Mouse (Mus musculus) lung, postnatal 0 days (tissue): ENCODE results near the gene Ccdc181. TPM values are rescaled to one million over a fixed set of nuclear protein-coding genes. Genes with fewer than 3 reads are reported as not detected.

Experiments used
- ATAC-seq: fragments of 200-750 bp; cut with Nextera tagmentation; 2 replicates; pipeline ENCODE4 v1.8.0; 2017; ENCODE audit warnings: moderate library complexity
- DNase-seq: peaks from one replicate; pipeline ENCODE4 v3.0.0-alpha.2; 2016; ENCODE audit warnings: low spot score
- H3K27ac ChIP-seq: fragments of 300-500 bp; sonication (generic); 2 replicates; pipeline ENCODE4 v1.5.1; 2014; ENCODE audit warnings: antibody characterized with exemption, mild to moderate bottlenecking, low read length, mixed read lengths
- H3K27me3 ChIP-seq: fragments of 300-500 bp; sonication (generic); replicated peaks from 2 replicates; pipeline ENCODE4 v1.6.1; 2014; ENCODE audit warnings: low read length, mixed read lengths; ENCODE audit not compliant: insufficient read depth
- H3K36me3 ChIP-seq: fragments of 300-500 bp; sonication (generic); 2 replicates; pipeline ENCODE4 v1.6.1; 2014; ENCODE audit warnings: low read length, mixed read lengths; ENCODE audit not compliant: insufficient read depth
- H3K4me1 ChIP-seq: fragments of 300-500 bp; sonication (generic); 2 replicates; pipeline ENCODE4 v1.6.1; 2014; ENCODE audit warnings: antibody characterized with exemption, low read depth, low read length, mixed read lengths; ENCODE audit not compliant: insufficient read depth
- H3K4me2 ChIP-seq: fragments of 300-500 bp; sonication (generic); replicated peaks from 2 replicates; pipeline ENCODE4 v1.6.1; 2014; ENCODE audit warnings: low read depth, mild to moderate bottlenecking, low read length, moderate library complexity, mixed read lengths
- H3K4me3 ChIP-seq: fragments of 300-500 bp; sonication (generic); 2 replicates; pipeline ENCODE4 v1.5.1; 2014; ENCODE audit warnings: low read depth, low read length
- H3K9ac ChIP-seq: fragments of 300-500 bp; sonication (generic); replicated peaks from 2 replicates; pipeline ENCODE4 v1.6.1; 2014; ENCODE audit warnings: low read depth, mild to moderate bottlenecking
- H3K9me3 ChIP-seq: fragments of 300-500 bp; sonication (generic); 2 replicates; pipeline ENCODE4 v1.6.1; 2016; ENCODE audit warnings: low read length, mixed read lengths
- CTCF ChIP-seq: IDR thresholded peaks from 2 replicates; pipeline ENCODE4 v1.5.1; 2016; ENCODE audit warnings: antibody characterized with exemption, mild to moderate bottlenecking
- EP300 ChIP-seq: IDR thresholded peaks from 2 replicates; pipeline ENCODE4 v1.6.1; 2016; ENCODE audit warnings: antibody characterized with exemption, mild to moderate bottlenecking, control low read depth
- WGBS: fragments of 180-500 bp; shearing (Covaris S2); extraction: QIAGEN DNeasy Blood & Tissue Kit; methylation state at CpG from one replicate; pipeline ENCODE4 v1.1.7; 2014; 5-methylcytosine and 5-hydroxymethylcytosine counted together
- polyA plus RNA-seq: library from polyadenylated mRNA; unstranded; fragments of >200 nt; fragmentation: Nextera tagmentation; extraction: Ambion mirVana; gene quantifications from 2 replicates; pipeline ENCODE4 v1.2.1, GENCODE M21; 2015

The Ccdc181 gene
- polyA plus RNA-seq, 1 experiment from 2014 or later = 14.4 TPM

GRCm38 (mm10) chr1:164242809-164243208 lies 32.6 kb upstream of the Ccdc181 start:
- Histone ChIP-seq H3K9me3 (no peaks in the 10 kb centered on the region), H3K36me3 (no peaks in the 10 kb centered on the region), H3K4me3 (no peak overlapping the region), H3K9ac (no peak overlapping the region), H3K4me1 (no peaks in the 10 kb centered on the region), H3K27me3 (no peaks in the 10 kb centered on the region), H3K4me2 (no peak overlapping the region), H3K27ac (no peak overlapping the region)
- ATAC-seq (no peak), DNase-seq (no peak)
- WGBS = 55% methylated on average over 8 of the region's 8 CpGs
- TF ChIP-seq EP300 (no peak), CTCF (no peak)

- TF ChIP-seq CTCF (no peak), EP300 (no peak)
- DNase-seq = no peak
- no peaks in the 10 kb centered on the region for H3K9me3 ChIP-seq
- peak overlapping the region; percentile 90 for H3K27ac ChIP-seq
- ATAC-seq = no peak
- H3K4me1 ChIP-seq = peaks cover 14% of the 10 kb centered on the region; the same call in 1 of the 2 replicates
- no peaks in the 10 kb centered on the region for H3K36me3 ChIP-seq
- peak overlapping the region; percentile 91; the same call in 1 of the 2 replicates for H3K4me2 ChIP-seq
- 0 out of 2 replicates have a peak overlapping the region, but pooled peaks have one; percentile 50 for H3K9ac ChIP-seq
- no peaks in the 10 kb centered on the region for H3K27me3 ChIP-seq
- no peak overlapping the region for H3K4me3 ChIP-seq
- WGBS = 41% methylated on average over 8 of the region's 8 CpGs
These were observed 27.9 kb upstream of the Ccdc181 start for GRCm38 (mm10) chr1:164247442-164247841.

- H3K27ac ChIP-seq = peak overlapping the region; percentile 90
- H3K9me3 ChIP-seq = no peaks in the 10 kb centered on the region
- 13% methylated on average over 10 of the region's 10 CpGs for WGBS
- peaks cover 14% of the 10 kb centered on the region; the same call in 1 of the 2 replicates for H3K4me1 ChIP-seq
- TF ChIP-seq CTCF = no peak
- TF ChIP-seq EP300 = no peak
- peak overlapping the region; percentile 91 for H3K4me2 ChIP-seq
- peak overlapping the region; percentile 73 for H3K4me3 ChIP-seq
- peak overlapping the region; percentile 50; the same call in 1 of the 2 replicates for H3K9ac ChIP-seq
- no peaks in the 10 kb centered on the region for H3K36me3 ChIP-seq
- no peaks in the 10 kb centered on the region for H3K27me3 ChIP-seq
- DNase-seq (no peak), ATAC-seq (no peak)
These were observed 27.4 kb upstream of the Ccdc181 start for GRCm38 (mm10) chr1:164247971-164248370.

- H3K4me3 ChIP-seq = peak within 1 kb of the TSS; percentile 73
- under 1% methylated on average over 40 of the region's 79 CpGs for WGBS
These were observed 26.7 kb upstream of the Ccdc181 start, which contains the start of gene Slc19a2 for GRCm38 (mm10) chr1:164248465-164249331. Gene Slc19a2 (plus strand): TSS chr1:164249046.

GRCm38 (mm10) chr1:164249332-164249711 lies 26.1 kb upstream of the Ccdc181 start:
- Histone ChIP-seq H3K36me3 (no peaks in the 10 kb centered on the region), H3K27ac (peak overlapping the region; percentile 68), H3K9ac (peak overlapping the region; percentile 50), H3K9me3 (no peaks in the 10 kb centered on the region), H3K27me3 (no peaks in the 10 kb centered on the region), H3K4me2 (peak overlapping the region; percentile 91), H3K4me1 (peaks cover 14% of the 10 kb centered on the region; the same call in 1 of the 2 replicates), H3K4me3 (peak overlapping the region; percentile 73)
- DNase-seq = no peak
- peak; percentile 7 for ATAC-seq
- TF ChIP-seq EP300 (no peak), CTCF (no peak)
- WGBS = 0% methylated on average over 23 of the region's 33 CpGs

More at GRCm38 (mm10) chr1:164248465-164249331, 26.7 kb upstream of the Ccdc181 start, which contains the start of gene Slc19a2:
- peaks cover 14% of the 10 kb centered on the region; the same call in 1 of the 2 replicates for H3K4me1 ChIP-seq
- H3K9ac ChIP-seq = peak within 1 kb of the TSS; percentile 50
- DNase-seq = peak; percentile 99
- no peaks in the 10 kb centered on the region for H3K27me3 ChIP-seq
- H3K36me3 ChIP-seq = no peaks in the 10 kb centered on the region
- no peaks in the 10 kb centered on the region for H3K9me3 ChIP-seq
- TF ChIP-seq CTCF (no peak; the same call in 1 of the 2 replicates), EP300 (no peak)
- peak within 1 kb of the TSS; percentile 91 for H3K4me2 ChIP-seq
- peak; percentile 95 for ATAC-seq
- peak within 1 kb of the TSS; percentile 90 for H3K27ac ChIP-seq

- Histone ChIP-seq H3K4me3 (peak overlapping the region; percentile 73; the same call in 1 of the 2 replicates), H3K36me3 (no peaks in the 10 kb centered on the region), H3K27me3 (no peaks in the 10 kb centered on the region), H3K9ac (no peak overlapping the region), H3K9me3 (no peaks in the 10 kb centered on the region), H3K27ac (no peak overlapping the region), H3K4me2 (peak overlapping the region; percentile 91), H3K4me1 (peaks cover 14% of the 10 kb centered on the region; the same call in 1 of the 2 replicates)
- DNase-seq = no peak
- 51% methylated on average over 8 of the region's 8 CpGs for WGBS
- TF ChIP-seq CTCF (no peak), EP300 (no peak)
- ATAC-seq = no peak
These were observed 24.8 kb upstream of the Ccdc181 start for GRCm38 (mm10) chr1:164250391-164251150.
